Mouse (Mus musculus): ENCODE data around the gene Cd19. TPM values are rescaled to one million over a fixed set of nuclear protein-coding genes. Genes with fewer than 3 reads are reported as not detected.

Gene Cd19
- polyA plus RNA-seq, 1 experiment from 2014 or later: not detected

DNA sequence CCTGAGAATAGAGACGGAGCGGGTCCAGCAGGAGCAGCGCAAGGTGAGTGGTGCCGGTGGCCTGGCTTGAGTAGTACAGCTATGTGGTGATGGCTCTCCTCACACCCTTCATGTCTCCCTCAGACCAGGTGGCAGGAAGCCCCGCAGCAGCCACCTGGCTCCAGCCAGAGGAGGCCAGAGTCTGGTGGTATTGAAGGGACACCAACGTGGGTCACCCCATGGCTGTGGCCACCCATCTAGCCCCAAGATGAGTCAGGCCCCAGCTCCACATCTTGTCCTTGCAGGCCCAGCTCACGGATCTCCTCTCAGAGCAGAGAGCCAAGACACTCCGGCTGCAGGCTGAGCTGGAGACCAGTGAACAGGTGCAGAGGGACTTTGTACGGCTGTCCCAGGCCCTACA is 29.8 kb upstream of the Cd19 start:
- Histone ChIP-seq H3K27ac (ENCODE audit: low read depth, low read length) (no peak overlapping the region), H3K9me3 (replicated peaks; ENCODE audit: control insufficient read depth, low read length) (no peaks in the 10 kb centered on the region), H3K27me3 (replicated peaks; ENCODE audit: control insufficient read depth, insufficient read depth, low read length) (no peaks in the 10 kb centered on the region), H3K4me1 (ENCODE audit: control insufficient read depth, insufficient read depth, low read length) (no peaks in the 10 kb centered on the region), H3K9ac (ENCODE audit: low read length) (no peak overlapping the region), H3K36me3 (ENCODE audit: control insufficient read depth, insufficient read depth, low read length) (peaks cover 36% of the 10 kb centered on the region), H3K4me3 (ENCODE audit: low read depth, low read length) (no peak overlapping the region), H3K4me2 (ENCODE audit: low read length) (no peak overlapping the region)
- 94% methylated on average over 9 of the region's 9 CpGs for WGBS
- DNase-seq (ENCODE audit: low spot score): no peak
- no peak for ATAC-seq

DNA sequence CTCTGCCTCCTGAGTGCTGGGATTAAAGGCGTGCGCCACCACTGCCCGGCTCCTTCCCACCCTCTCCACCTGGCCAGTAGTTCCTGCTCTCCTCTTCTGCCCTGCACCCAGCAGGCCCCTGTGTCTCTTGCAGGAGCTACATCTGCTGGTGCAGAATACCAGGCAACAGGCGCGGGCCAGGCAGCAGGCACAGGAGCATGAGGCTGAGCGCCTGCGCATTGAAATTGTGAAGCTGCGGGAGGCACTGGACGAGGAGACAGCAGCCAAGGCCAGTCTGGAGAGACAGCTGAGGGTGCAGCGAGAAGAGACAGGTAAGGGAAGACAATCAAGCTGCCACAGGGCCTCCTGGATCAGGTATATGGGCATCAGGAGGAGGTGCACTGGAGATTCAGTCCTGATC is 29.3 kb upstream of the Cd19 start:
- H3K4me1 ChIP-seq (ENCODE audit: control insufficient read depth, insufficient read depth, low read length): no peaks in the 10 kb centered on the region
- ATAC-seq (no peak), DNase-seq (ENCODE audit: low spot score) (no peak)
- no peaks in the 10 kb centered on the region for H3K27me3 ChIP-seq (replicated peaks; ENCODE audit: control insufficient read depth, insufficient read depth, low read length)
- no peak overlapping the region for H3K4me3 ChIP-seq (ENCODE audit: low read depth, low read length)
- peaks cover 36% of the 10 kb centered on the region for H3K36me3 ChIP-seq (ENCODE audit: control insufficient read depth, insufficient read depth, low read length)
- no peak overlapping the region for H3K9ac ChIP-seq (ENCODE audit: low read length)
- no peak overlapping the region for H3K27ac ChIP-seq (ENCODE audit: low read depth, low read length)
- 92% methylated on average over 10 of the region's 10 CpGs for WGBS
- no peaks in the 10 kb centered on the region for H3K9me3 ChIP-seq (replicated peaks; ENCODE audit: control insufficient read depth, low read length)
- no peak overlapping the region for H3K4me2 ChIP-seq (ENCODE audit: low read length)

DNA sequence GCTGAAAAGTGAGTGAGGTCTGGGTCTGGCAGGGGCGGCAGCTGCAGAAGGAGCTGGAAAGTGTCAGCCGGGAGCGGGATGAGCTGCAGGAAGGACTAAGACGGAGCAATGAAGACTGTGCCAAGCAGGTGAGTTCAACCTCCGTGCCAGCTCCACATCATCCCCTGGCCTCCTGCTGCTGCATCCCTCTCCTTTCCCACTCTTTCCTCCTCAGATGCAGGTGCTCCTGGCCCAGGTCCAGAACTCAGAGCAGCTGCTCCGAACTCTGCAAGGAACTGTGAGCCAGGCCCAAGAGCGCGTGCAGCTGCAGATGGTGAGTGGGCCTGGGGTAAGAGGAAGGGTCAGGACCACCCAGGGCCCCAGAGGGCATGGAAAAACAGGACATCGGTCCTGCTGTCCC is 25.4 kb upstream of the Cd19 start:
- Histone ChIP-seq H3K4me2 (ENCODE audit: low read length) (no peak overlapping the region), H3K9ac (ENCODE audit: low read length) (no peak overlapping the region), H3K27me3 (replicated peaks; ENCODE audit: control insufficient read depth, insufficient read depth, low read length) (no peaks in the 10 kb centered on the region), H3K9me3 (replicated peaks; ENCODE audit: control insufficient read depth, low read length) (no peaks in the 10 kb centered on the region), H3K4me3 (ENCODE audit: low read depth, low read length) (no peak overlapping the region), H3K27ac (ENCODE audit: low read depth, low read length) (no peak overlapping the region), H3K36me3 (ENCODE audit: control insufficient read depth, insufficient read depth, low read length) (peaks cover 27% of the 10 kb centered on the region), H3K4me1 (ENCODE audit: control insufficient read depth, insufficient read depth, low read length) (no peaks in the 10 kb centered on the region)
- no peak for DNase-seq (ENCODE audit: low spot score)
- ATAC-seq: no peak
- 75% methylated on average over 9 of the region's 9 CpGs for WGBS

DNA sequence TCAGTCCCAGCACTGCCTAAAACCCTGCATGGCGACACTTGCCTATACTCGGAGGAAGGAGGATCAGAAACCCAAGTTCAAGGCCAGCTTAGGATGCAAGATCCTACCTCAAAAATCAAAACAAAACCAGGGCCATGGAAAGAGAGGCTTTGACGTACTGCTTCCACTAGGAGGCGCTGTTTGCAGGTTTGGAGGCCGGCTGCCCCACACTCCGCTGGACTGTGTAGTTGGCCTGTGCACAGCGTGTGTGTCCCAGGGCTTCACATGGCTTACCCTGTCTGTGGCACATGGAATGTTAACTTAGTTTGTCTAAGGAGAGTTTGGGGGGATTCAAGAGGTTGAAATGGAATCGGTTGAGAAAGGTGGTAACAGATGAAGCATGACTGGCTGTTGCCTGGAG is 22.2 kb upstream of the Cd19 start:
- peak; percentile 67 for DNase-seq (ENCODE audit: low spot score)
- 23% methylated on average over 8 of the region's 8 CpGs for WGBS
- Histone ChIP-seq H3K9me3 (replicated peaks; ENCODE audit: control insufficient read depth, low read length) (no peaks in the 10 kb centered on the region), H3K9ac (ENCODE audit: low read length) (no peak overlapping the region), H3K27me3 (replicated peaks; ENCODE audit: control insufficient read depth, insufficient read depth, low read length) (no peaks in the 10 kb centered on the region), H3K36me3 (ENCODE audit: control insufficient read depth, insufficient read depth, low read length) (peaks cover 17% of the 10 kb centered on the region; the same call in 1 of the 2 replicates), H3K4me2 (ENCODE audit: low read length) (no peak overlapping the region), H3K27ac (ENCODE audit: low read depth, low read length) (no peak overlapping the region), H3K4me1 (ENCODE audit: control insufficient read depth, insufficient read depth, low read length) (no peaks in the 10 kb centered on the region), H3K4me3 (ENCODE audit: low read depth, low read length) (no peak overlapping the region)
- no peak for ATAC-seq

DNA sequence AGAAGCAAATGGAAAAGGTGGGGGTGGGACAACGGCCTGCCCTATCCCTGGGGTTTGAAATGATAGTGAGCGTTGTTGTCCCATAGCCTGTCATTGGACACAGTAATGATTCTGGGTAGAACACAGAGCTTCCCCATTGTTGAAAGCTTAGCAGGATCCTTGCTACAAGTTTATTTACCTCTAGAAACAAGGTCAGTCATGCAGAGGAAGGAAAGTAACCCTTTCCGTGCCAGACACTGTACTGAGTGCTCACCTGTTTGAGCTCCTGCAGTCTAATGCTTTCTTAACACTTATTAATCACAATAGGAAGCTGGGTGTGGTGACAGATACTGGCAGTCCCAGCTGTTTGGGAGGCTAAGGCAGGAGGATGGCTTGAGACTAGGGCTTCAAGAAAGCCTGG is 21.1 kb upstream of the Cd19 start:
- 80% methylated on average over 3 of the region's 3 CpGs for WGBS
- H3K4me2 ChIP-seq (ENCODE audit: low read length): no peak overlapping the region
- ATAC-seq: no peak
- H3K27ac ChIP-seq (ENCODE audit: low read depth, low read length): no peak overlapping the region
- H3K4me1 ChIP-seq (ENCODE audit: control insufficient read depth, insufficient read depth, low read length): no peaks in the 10 kb centered on the region
- H3K9ac ChIP-seq (ENCODE audit: low read length): no peak overlapping the region
- H3K27me3 ChIP-seq (replicated peaks; ENCODE audit: control insufficient read depth, insufficient read depth, low read length): no peaks in the 10 kb centered on the region
- H3K36me3 ChIP-seq (ENCODE audit: control insufficient read depth, insufficient read depth, low read length): peaks cover 14% of the 10 kb centered on the region; the same call in 1 of the 2 replicates
- no peaks in the 10 kb centered on the region for H3K9me3 ChIP-seq (replicated peaks; ENCODE audit: control insufficient read depth, low read length)
- DNase-seq (ENCODE audit: low spot score): no peak
- H3K4me3 ChIP-seq (ENCODE audit: low read depth, low read length): no peak overlapping the region

DNA sequence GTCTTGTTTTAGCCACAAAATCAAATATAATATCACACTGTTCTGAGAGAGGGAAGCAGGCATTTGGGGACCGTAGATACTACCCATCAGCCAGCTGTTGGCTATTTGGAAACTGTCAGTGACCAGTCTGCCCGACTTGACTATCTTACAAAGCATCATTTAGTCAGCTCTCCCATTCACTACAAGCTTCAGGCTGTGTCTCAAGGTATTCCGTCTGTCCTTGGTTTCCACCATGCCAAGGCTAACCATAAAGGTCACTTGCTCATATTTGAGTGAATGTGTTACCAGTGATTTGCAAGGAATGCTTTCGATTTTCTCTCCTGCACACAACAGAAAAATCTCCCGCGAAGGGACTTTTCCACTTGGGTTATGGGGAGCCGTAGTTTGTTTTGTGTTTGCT is 20.0 kb upstream of the Cd19 start:
- no peaks in the 10 kb centered on the region for H3K9me3 ChIP-seq (replicated peaks; ENCODE audit: control insufficient read depth, low read length)
- ATAC-seq: no peak
- peaks cover 14% of the 10 kb centered on the region; the same call in 1 of the 2 replicates for H3K36me3 ChIP-seq (ENCODE audit: control insufficient read depth, insufficient read depth, low read length)
- H3K4me1 ChIP-seq (ENCODE audit: control insufficient read depth, insufficient read depth, low read length): peaks cover 1% of the 10 kb centered on the region
- 88% methylated on average over 7 of the region's 7 CpGs for WGBS
- H3K27ac ChIP-seq (ENCODE audit: low read depth, low read length): no peak overlapping the region
- H3K4me2 ChIP-seq (ENCODE audit: low read length): no peak overlapping the region
- H3K4me3 ChIP-seq (ENCODE audit: low read depth, low read length): no peak overlapping the region
- no peak for DNase-seq (ENCODE audit: low spot score)
- no peaks in the 10 kb centered on the region for H3K27me3 ChIP-seq (replicated peaks; ENCODE audit: control insufficient read depth, insufficient read depth, low read length)
- no peak overlapping the region for H3K9ac ChIP-seq (ENCODE audit: low read length)

DNA sequence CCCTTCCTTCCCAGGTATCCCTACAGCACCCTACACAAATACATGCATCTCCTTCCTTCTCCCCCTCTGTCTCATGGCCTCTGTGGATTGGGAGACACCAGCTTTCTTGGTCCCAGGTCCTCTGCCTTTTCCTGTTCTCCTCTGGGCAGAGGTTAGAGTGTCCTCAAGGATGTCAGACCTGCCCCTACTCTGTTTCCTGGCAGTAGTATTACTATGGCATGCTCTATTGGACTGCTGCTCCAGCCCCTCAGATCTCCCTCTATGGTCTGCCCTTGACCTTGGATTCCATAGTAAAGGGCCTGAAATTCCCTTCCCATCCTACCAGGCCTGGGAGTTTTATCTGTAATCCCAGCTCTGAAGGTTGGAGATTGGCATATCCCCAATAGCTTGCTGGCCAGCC is 15.5 kb upstream of the Cd19 start:
- DNase-seq (ENCODE audit: low spot score): no peak
- Histone ChIP-seq H3K4me2 (ENCODE audit: low read length) (no peak overlapping the region), H3K27me3 (replicated peaks; ENCODE audit: control insufficient read depth, insufficient read depth, low read length) (no peaks in the 10 kb centered on the region), H3K9me3 (replicated peaks; ENCODE audit: control insufficient read depth, low read length) (no peaks in the 10 kb centered on the region), H3K4me3 (ENCODE audit: low read depth, low read length) (no peak overlapping the region), H3K4me1 (ENCODE audit: control insufficient read depth, insufficient read depth, low read length) (peaks cover 10% of the 10 kb centered on the region), H3K27ac (ENCODE audit: low read depth, low read length) (no peak overlapping the region), H3K9ac (ENCODE audit: low read length) (no peak overlapping the region), H3K36me3 (ENCODE audit: control insufficient read depth, insufficient read depth, low read length) (peaks cover 12% of the 10 kb centered on the region; the same call in 1 of the 2 replicates)
- no peak for ATAC-seq

DNA sequence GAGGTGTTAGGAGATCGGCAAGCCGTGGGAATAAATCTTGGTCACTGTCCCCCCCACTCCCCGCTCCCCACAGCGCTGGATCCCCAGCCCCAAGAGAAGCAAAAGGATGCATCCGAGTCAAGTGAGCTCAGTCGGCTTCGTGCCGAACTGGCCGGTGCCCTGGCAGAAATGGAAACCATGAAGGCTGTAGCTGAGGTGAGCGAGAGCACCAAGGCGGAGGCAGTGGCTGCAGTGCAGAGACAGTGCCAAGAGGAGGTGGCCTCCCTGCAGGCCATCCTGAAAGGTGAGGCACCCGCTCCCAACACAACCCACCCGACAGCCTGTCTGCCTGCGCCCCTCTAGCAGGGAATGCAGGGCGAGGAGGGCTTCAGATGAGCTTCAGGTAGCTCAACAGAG is 14.8 kb upstream of the Cd19 start:
- no peaks in the 10 kb centered on the region for H3K27me3 ChIP-seq (replicated peaks; ENCODE audit: control insufficient read depth, insufficient read depth, low read length)
- H3K9ac ChIP-seq (ENCODE audit: low read length): peak overlapping the region; percentile 89
- peak overlapping the region; percentile 66 for H3K4me3 ChIP-seq (ENCODE audit: low read depth, low read length)
- H3K4me2 ChIP-seq (ENCODE audit: low read length): peak overlapping the region; percentile 94
- peaks cover 10% of the 10 kb centered on the region for H3K4me1 ChIP-seq (ENCODE audit: control insufficient read depth, insufficient read depth, low read length)
- no peaks in the 10 kb centered on the region for H3K9me3 ChIP-seq (replicated peaks; ENCODE audit: control insufficient read depth, low read length)
- peaks cover 8% of the 10 kb centered on the region; the same call in 1 of the 2 replicates for H3K36me3 ChIP-seq (ENCODE audit: control insufficient read depth, insufficient read depth, low read length)
- WGBS: 32% methylated on average over 15 of the region's 15 CpGs
- no peak overlapping the region for H3K27ac ChIP-seq (ENCODE audit: low read depth, low read length)
- no peak for DNase-seq (ENCODE audit: low spot score)
- ATAC-seq: peak; percentile 25

DNA sequence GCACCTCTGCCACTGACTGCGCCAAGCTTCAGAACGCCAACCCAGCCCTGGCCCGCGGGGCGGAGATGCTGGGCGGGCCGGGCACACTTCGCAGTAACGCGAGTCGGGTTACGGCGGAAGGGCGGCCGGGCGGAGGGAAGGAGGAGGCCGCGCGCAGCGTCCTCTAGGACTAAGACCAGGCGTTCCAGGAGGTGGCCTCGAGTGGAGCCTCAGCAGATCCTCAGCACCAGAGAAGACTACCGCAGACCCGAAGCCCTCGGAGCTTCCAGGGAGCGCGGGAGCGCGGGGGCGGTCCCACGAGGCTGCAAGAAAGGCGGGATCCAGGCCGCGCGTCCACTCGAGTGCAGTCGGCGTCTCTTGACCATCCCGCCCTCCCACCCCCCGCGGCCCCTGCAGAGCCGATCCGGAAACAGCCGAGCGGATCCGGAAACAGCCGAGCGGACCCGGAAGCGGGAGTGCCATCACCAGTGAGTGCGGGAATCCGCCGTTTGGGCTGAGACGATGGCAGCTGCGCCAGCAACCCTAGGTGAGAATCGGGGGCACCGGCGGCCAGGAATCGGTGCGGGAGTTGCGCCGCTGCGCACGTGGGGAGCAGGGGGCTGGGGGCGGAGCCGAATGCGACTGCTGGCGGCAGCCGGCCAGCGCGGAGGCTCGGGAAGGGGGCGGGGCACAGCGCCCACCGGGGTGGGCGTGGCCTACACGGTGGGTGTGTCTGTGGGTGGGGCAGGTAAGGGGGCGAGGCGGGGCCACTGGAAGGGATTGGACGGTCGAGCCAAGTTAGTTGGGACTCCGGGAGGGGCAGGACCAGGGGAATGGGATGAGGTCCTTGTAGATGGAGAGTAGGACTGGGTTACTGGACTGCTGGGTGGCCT is 14.2 kb upstream of the Cd19 start, which contains the start of gene Rabep2:
Gene Rabep2 (plus strand): TSS at position 129 of the 872 bp plus-strand sequence.
- peak; percentile 96 for ATAC-seq
- peaks cover 10% of the 10 kb centered on the region for H3K4me1 ChIP-seq (ENCODE audit: control insufficient read depth, insufficient read depth, low read length)
- under 1% methylated on average over 80 of the region's 82 CpGs for WGBS

More for the DNA sequence above, 14.2 kb upstream of the Cd19 start, which contains the start of gene Rabep2:
- Histone ChIP-seq H3K4me2 (ENCODE audit: low read length) (peak within 1 kb of the TSS; percentile 94), H3K27me3 (replicated peaks; ENCODE audit: control insufficient read depth, insufficient read depth, low read length) (no peaks in the 10 kb centered on the region), H3K27ac (ENCODE audit: low read depth, low read length) (peak within 1 kb of the TSS; percentile 80), H3K36me3 (ENCODE audit: control insufficient read depth, insufficient read depth, low read length) (0 out of 2 replicates have a peak, but pooled peaks cover 3% of the 10 kb centered on the region), H3K4me3 (ENCODE audit: low read depth, low read length) (peak within 1 kb of the TSS; percentile 66), H3K9me3 (replicated peaks; ENCODE audit: control insufficient read depth, low read length) (no peaks in the 10 kb centered on the region), H3K9ac (ENCODE audit: low read length) (peak within 1 kb of the TSS; percentile 89)
- DNase-seq (ENCODE audit: low spot score): peak; percentile 91
